Mouse (Mus musculus) myocyte (in vitro differentiated cells): ENCODE measurements around the gene Ndrg2. TPM values are rescaled to one million over a fixed set of nuclear protein-coding genes. Genes with fewer than 3 reads are reported as not detected.

Source experiments
- H3K27me3 ChIP-seq: one replicate; pipeline ENCODE4 v1.6.1; 2011; ENCODE audit not compliant: control insufficient read depth, insufficient read depth, insufficient read length
- H3K36me3 ChIP-seq: one replicate; pipeline ENCODE4 v1.6.1; 2011; ENCODE audit not compliant: control insufficient read depth, insufficient read depth
- H3K4me2 ChIP-seq: one replicate; pipeline ENCODE4 v1.6.1; 2011; ENCODE audit warnings: low read depth, control low read depth
- H3K4me3 ChIP-seq: one replicate; pipeline ENCODE4 v1.5.1; 2011; ENCODE audit warnings: mild to moderate bottlenecking, control low read depth, moderate library complexity
- H3K79me2 ChIP-seq: one replicate; pipeline ENCODE4 v1.6.1; 2011; ENCODE audit not compliant: control insufficient read depth, insufficient read depth
- H3ac ChIP-seq: one replicate; pipeline ENCODE4 v1.6.1; 2011; ENCODE audit not compliant: control insufficient read depth, insufficient read length
- CEBPB ChIP-seq: IDR thresholded peaks from 2 replicates; pipeline ENCODE4 v1.6.1; 2011; ENCODE audit warnings: mild to moderate bottlenecking, moderate library complexity; ENCODE audit not compliant: poor library complexity, insufficient read depth, severe bottlenecking
- E2F4 ChIP-seq: IDR thresholded peaks from one replicate; pipeline ENCODE4 v1.6.1; 2011; ENCODE audit warnings: mild to moderate bottlenecking, control low read depth, moderate library complexity; ENCODE audit not compliant: insufficient read depth
- MAX ChIP-seq: IDR thresholded peaks from one replicate; pipeline ENCODE4 v1.6.1; 2011; ENCODE audit warnings: low read depth, mild to moderate bottlenecking, control low read depth
- MYOD1 ChIP-seq, 3 experiments: IDR thresholded peaks; one replicate each; pipeline ENCODE4 v1.6.1; 2011; ENCODE audit warnings: control low read depth in 2 of 3, low read depth in 2 of 3, mild to moderate bottlenecking in 2 of 3, moderate library complexity in 1 of 3; ENCODE audit not compliant: insufficient read length in 2 of 3, control insufficient read depth in 1 of 3
- MYOG ChIP-seq, 3 experiments: IDR thresholded peaks; one replicate each; pipeline ENCODE4 v1.6.1; 2011; ENCODE audit warnings: control low read depth in 2 of 3, low read depth in 2 of 3, mild to moderate bottlenecking in 2 of 3; ENCODE audit not compliant: insufficient read length in 2 of 3, control insufficient read depth in 1 of 3, insufficient read depth in 1 of 3
- POLR2A ChIP-seq: IDR thresholded peaks from one replicate; pipeline ENCODE4 v1.6.1; 2011; ENCODE audit warnings: low read depth, mild to moderate bottlenecking, control low read depth, moderate library complexity; ENCODE audit not compliant: insufficient read length
- POLR2AphosphoS2 ChIP-seq: IDR thresholded peaks from one replicate; pipeline ENCODE4 v1.6.1; 2011; ENCODE audit warnings: low read depth, control low read depth; ENCODE audit not compliant: insufficient read length
- REST ChIP-seq: IDR thresholded peaks from one replicate; pipeline ENCODE4 v1.6.1; 2011; ENCODE audit warnings: mild to moderate bottlenecking, control low read depth, moderate library complexity; ENCODE audit not compliant: insufficient read depth, insufficient read length
- SRF ChIP-seq: IDR thresholded peaks from one replicate; pipeline ENCODE4 v1.6.1; 2011; ENCODE audit warnings: low read depth; ENCODE audit not compliant: control insufficient read depth, insufficient read length
- TCF12 ChIP-seq: IDR thresholded peaks from one replicate; pipeline ENCODE4 v1.6.1; 2011; ENCODE audit warnings: mild to moderate bottlenecking, control low read depth; ENCODE audit not compliant: poor library complexity, insufficient read depth, severe bottlenecking
- TCF3 ChIP-seq: IDR thresholded peaks from one replicate; pipeline ENCODE4 v1.6.1; 2011; ENCODE audit warnings: low read depth, control low read depth; ENCODE audit not compliant: insufficient read length
- USF1 ChIP-seq: IDR thresholded peaks from one replicate; pipeline ENCODE4 v1.6.1; 2011; ENCODE audit warnings: low read depth, mild to moderate bottlenecking, control low read depth, moderate library complexity
- polyA plus RNA-seq: library from polyadenylated mRNA; unstranded; fragments of >200 nt; fragmentation: generic; extraction: Trizol; gene quantifications from one replicate; pipeline ENCODE4 v1.2.1, GENCODE M21; 2012; ENCODE audit warnings: missing spikeins

The Ndrg2 gene
- polyA plus RNA-seq, 1 experiment: 31.8 TPM

DNA sequence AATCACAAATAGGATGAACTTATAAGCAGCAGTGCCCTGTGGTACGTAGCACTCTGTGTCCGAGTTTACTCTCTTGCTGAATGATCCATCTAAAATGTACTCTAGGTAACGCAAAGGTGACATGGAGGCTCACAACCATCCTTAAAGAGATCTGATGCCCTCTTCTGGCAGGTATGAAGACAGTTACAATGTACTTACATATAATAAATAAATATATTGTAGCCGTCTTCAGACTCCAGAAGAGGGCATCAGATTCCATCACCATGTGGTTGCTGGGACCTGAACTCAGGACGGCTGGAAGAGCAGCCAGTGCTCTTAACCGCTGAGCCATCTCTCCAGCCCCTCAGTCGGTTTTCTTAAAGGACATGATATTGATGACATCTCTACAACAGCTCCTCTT, 9.3 kb downstream of the Ndrg2 start:
- H3K27me3 ChIP-seq: no peaks in the 10 kb centered on the region
- no peak overlapping the region for H3K4me2 ChIP-seq
- H3ac ChIP-seq: no peak overlapping the region
- H3K4me3 ChIP-seq: no peak overlapping the region
- no peaks in the 10 kb centered on the region for H3K36me3 ChIP-seq
- no peaks in the 10 kb centered on the region for H3K79me2 ChIP-seq
- TF ChIP-seq TCF3: no peak
- no peak for TF ChIP-seq E2F4
- no peak for TF ChIP-seq CEBPB
- no peak for TF ChIP-seq POLR2A
- TF ChIP-seq REST: no peak
- no peak for TF ChIP-seq TCF12
- TF ChIP-seq USF1: no peak
- TF ChIP-seq MYOG (IDR thresholded peaks at IDR 0.05; ENCODE audit: control insufficient read depth in 1 of 3, insufficient read depth in 1 of 3, insufficient read length in 2 of 3, low read depth in 2 of 3): no peak
- TF ChIP-seq SRF: no peak
- no peak for TF ChIP-seq MAX
- TF ChIP-seq POLR2AphosphoS2: no peak
- TF ChIP-seq MYOD1 (IDR thresholded peaks at IDR 0.05; ENCODE audit: control insufficient read depth in 1 of 3, insufficient read length in 2 of 3, low read depth in 2 of 3): no peak

DNA sequence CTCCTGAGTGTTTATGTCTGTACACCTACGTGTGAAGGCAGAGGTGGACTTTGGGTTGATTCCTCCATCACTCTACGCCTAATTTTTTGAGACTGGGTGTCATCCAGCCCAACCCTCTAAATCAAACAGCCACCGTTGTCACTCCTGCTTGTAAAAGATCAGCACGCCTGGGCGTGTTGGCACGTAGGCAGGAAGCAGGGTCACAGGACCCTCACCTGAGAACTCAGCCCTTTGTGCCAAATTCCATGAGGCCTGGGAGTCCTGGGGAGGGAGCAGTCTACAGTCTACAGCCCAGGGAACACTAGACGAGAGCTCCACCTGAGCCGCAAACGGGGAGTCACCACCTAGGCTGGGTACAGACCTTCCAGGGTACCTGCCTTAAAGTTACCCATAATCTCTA, 10.2 kb downstream of the Ndrg2 start:
- H3K36me3 ChIP-seq: no peaks in the 10 kb centered on the region
- H3ac ChIP-seq: no peak overlapping the region
- H3K4me3 ChIP-seq: no peak overlapping the region
- H3K79me2 ChIP-seq: no peaks in the 10 kb centered on the region
- no peaks in the 10 kb centered on the region for H3K27me3 ChIP-seq
- H3K4me2 ChIP-seq: no peak overlapping the region
- no peak for TF ChIP-seq E2F4
- no peak for TF ChIP-seq TCF12
- TF ChIP-seq SRF: no peak
- no peak for TF ChIP-seq MYOG (IDR thresholded peaks at IDR 0.05; ENCODE audit: control insufficient read depth in 1 of 3, insufficient read depth in 1 of 3, insufficient read length in 2 of 3, low read depth in 2 of 3)
- TF ChIP-seq MYOD1 (IDR thresholded peaks at IDR 0.05; ENCODE audit: control insufficient read depth in 1 of 3, insufficient read length in 2 of 3, low read depth in 2 of 3): no peak
- no peak for TF ChIP-seq CEBPB
- no peak for TF ChIP-seq MAX
- TF ChIP-seq USF1: no peak
- TF ChIP-seq POLR2A: no peak
- no peak for TF ChIP-seq REST

DNA sequence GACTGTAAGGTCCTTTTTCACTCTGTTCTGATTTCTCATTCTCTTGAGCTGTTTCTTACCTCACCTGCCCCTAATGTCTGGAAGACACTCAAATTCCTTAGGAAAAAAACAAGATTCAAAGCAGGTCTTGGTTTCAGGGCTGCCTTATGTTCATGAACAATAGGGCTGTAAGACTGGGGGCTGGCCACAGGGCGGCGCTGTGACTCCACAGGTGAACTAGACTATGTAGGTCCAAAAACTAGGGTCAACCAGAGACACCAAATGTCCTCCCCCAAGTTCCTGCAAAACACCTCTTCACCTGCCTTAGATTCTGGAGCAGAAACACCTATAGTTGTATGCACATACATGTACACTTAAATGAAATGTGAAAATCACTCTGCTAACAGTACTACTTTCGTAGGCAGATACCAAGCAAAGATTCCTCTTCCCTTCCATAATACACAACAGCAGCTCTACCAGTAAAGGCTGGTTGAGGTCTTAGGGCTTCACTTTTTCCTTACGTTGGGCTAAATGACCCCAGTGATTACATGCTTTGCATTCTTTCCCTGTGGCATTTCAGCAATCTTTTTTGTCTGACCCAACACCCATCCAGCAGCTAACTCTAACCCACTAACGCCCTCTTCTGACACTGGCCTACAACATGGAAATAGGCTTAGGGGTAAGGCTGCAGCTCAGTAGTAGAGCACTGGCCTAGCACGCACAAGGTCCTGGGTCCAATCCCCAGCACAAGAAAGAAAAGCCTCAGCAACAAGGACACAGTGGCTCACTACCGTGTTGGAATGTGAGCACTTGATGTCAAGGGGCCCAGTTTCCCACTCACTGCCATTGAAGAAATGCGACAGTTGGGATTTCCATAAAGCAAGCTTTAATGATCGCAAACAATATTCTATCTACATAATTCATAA, 10.9 kb downstream of the Ndrg2 start:
- H3K4me2 ChIP-seq: no peak overlapping the region
- TF ChIP-seq TCF12: no peak
- no peak for TF ChIP-seq REST
- no peak for TF ChIP-seq POLR2AphosphoS2
- no peak for TF ChIP-seq TCF3
- TF ChIP-seq SRF: no peak
- TF ChIP-seq MYOD1 (IDR thresholded peaks at IDR 0.05; ENCODE audit: control insufficient read depth in 1 of 3, insufficient read length in 2 of 3, low read depth in 2 of 3): no peak
- TF ChIP-seq MYOG (IDR thresholded peaks at IDR 0.05; ENCODE audit: control insufficient read depth in 1 of 3, insufficient read depth in 1 of 3, insufficient read length in 2 of 3, low read depth in 2 of 3): no peak
- TF ChIP-seq CEBPB: no peak
- TF ChIP-seq MAX: no peak
- TF ChIP-seq USF1: no peak
- no peak for TF ChIP-seq POLR2A
- no peak for TF ChIP-seq E2F4

GRCm38 (mm10) chr14:51899351-51899750, 14.6 kb downstream of the Ndrg2 start:
- TF ChIP-seq SRF (no peak), MYOD1 (IDR thresholded peaks at IDR 0.05; ENCODE audit: control insufficient read depth in 1 of 3, insufficient read length in 2 of 3, low read depth in 2 of 3) (no peak), POLR2A (no peak), MAX (no peak)
- H3K36me3 ChIP-seq: no peaks in the 10 kb centered on the region
- H3ac ChIP-seq: no peak overlapping the region
- no peak overlapping the region for H3K4me3 ChIP-seq
- no peaks in the 10 kb centered on the region for H3K27me3 ChIP-seq
- no peaks in the 10 kb centered on the region for H3K79me2 ChIP-seq
- H3K4me2 ChIP-seq: no peak overlapping the region

More for the DNA sequence above, 10.9 kb downstream of the Ndrg2 start:
- Histone ChIP-seq H3K27me3 (no peaks in the 10 kb centered on the region), H3K79me2 (no peaks in the 10 kb centered on the region), H3K4me3 (no peak overlapping the region), H3ac (no peak overlapping the region), H3K36me3 (no peaks in the 10 kb centered on the region)
